Mouse (Mus musculus): ENCODE results near the gene Majin. TPM values are rescaled to one million over a fixed set of nuclear protein-coding genes. Genes with fewer than 3 reads are reported as not detected.

Majin gene
- polyA plus RNA-seq, 1 experiment, result not detected

DNA sequence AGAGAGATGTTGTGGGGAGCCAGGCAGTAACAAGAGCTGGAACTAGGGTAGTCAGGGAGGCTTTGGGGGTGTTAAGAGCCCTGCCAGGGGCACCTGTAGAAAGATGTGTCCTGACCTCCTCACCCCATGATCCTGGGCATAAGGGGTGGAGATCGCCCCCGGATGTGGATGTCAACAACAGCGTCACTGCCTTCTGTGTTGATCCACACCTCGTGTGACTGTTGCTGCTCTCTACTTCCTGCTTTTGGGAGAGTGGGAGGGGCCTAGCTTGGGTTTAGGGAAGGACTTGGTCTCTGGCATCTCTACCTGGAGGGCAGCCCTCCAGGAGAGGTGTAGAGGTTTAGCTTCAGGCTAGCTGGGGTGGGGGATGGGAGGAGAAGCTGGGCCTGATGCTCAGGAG, 58.1 kb downstream of the Majin start:
- no peak for TF ChIP-seq CTCF (IDR thresholded peaks at IDR 0.05; ENCODE audit: low read depth, low read length)
- no peak for TF ChIP-seq EP300 (IDR thresholded peaks at IDR 0.05; ENCODE audit: insufficient read depth, low read depth, low read length)
- no peak for TF ChIP-seq POLR2A (IDR thresholded peaks at IDR 0.05; ENCODE audit: insufficient read depth, low read length)
- no peaks in the 10 kb centered on the region for H3K9me3 ChIP-seq (replicated peaks; ENCODE audit: control insufficient read depth, insufficient read depth, low read length, poor library complexity, severe bottlenecking)

GRCm38 (mm10) chr19:6243226-6243625, 59.0 kb downstream of the Majin start:
- Histone ChIP-seq H3K36me3 (ENCODE audit: control insufficient read depth, insufficient read depth, low read length, poor library complexity, severe bottlenecking) (peaks cover 4% of the 10 kb centered on the region; the same call in 1 of the 2 replicates), H3K9ac (ENCODE audit: low read depth, poor library complexity, severe bottlenecking) (no peak overlapping the region), H3K4me3 (ENCODE audit: low read depth, low read length) (no peak overlapping the region), H3K27me3 (ENCODE audit: control insufficient read depth, insufficient read depth, low read length, poor library complexity, severe bottlenecking) (no peaks in the 10 kb centered on the region), H3K4me1 (ENCODE audit: control insufficient read depth, insufficient read depth, low read length) (peaks cover 5% of the 10 kb centered on the region), H3K9me3 (replicated peaks; ENCODE audit: control insufficient read depth, insufficient read depth, low read length, poor library complexity, severe bottlenecking) (no peaks in the 10 kb centered on the region), H3K27ac (ENCODE audit: insufficient read depth, low read length) (no peak overlapping the region)
- no peak for TF ChIP-seq CTCF (IDR thresholded peaks at IDR 0.05; ENCODE audit: low read depth, low read length)
- TF ChIP-seq POLR2A (IDR thresholded peaks at IDR 0.05; ENCODE audit: insufficient read depth, low read length), result no peak
- TF ChIP-seq EP300 (IDR thresholded peaks at IDR 0.05; ENCODE audit: insufficient read depth, low read depth, low read length), result no peak

More for the DNA sequence above, 58.1 kb downstream of the Majin start:
- H3K27ac ChIP-seq (ENCODE audit: insufficient read depth, low read length), result peak overlapping the region; percentile 1; the same call in 1 of the 2 replicates
- peaks cover 5% of the 10 kb centered on the region for H3K4me1 ChIP-seq (ENCODE audit: control insufficient read depth, insufficient read depth, low read length)
- peak overlapping the region; percentile 54 for H3K9ac ChIP-seq (ENCODE audit: low read depth, poor library complexity, severe bottlenecking)
- peak overlapping the region; percentile 81 for H3K4me3 ChIP-seq (ENCODE audit: low read depth, low read length)
- H3K36me3 ChIP-seq (ENCODE audit: control insufficient read depth, insufficient read depth, low read length, poor library complexity, severe bottlenecking), result peaks cover 4% of the 10 kb centered on the region; the same call in 1 of the 2 replicates
- H3K27me3 ChIP-seq (ENCODE audit: control insufficient read depth, insufficient read depth, low read length, poor library complexity, severe bottlenecking), result no peaks in the 10 kb centered on the region

GRCm38 (mm10) chr19:6245806-6246205, 61.6 kb downstream of the Majin start:
- no peaks in the 10 kb centered on the region for H3K27me3 ChIP-seq (ENCODE audit: control insufficient read depth, insufficient read depth, low read length, poor library complexity, severe bottlenecking)
- TF ChIP-seq EP300 (IDR thresholded peaks at IDR 0.05; ENCODE audit: insufficient read depth, low read depth, low read length), result no peak
- no peak for TF ChIP-seq POLR2A (IDR thresholded peaks at IDR 0.05; ENCODE audit: insufficient read depth, low read length)
- TF ChIP-seq CTCF (IDR thresholded peaks at IDR 0.05; ENCODE audit: low read depth, low read length), result no peak
- no peak overlapping the region for H3K4me3 ChIP-seq (ENCODE audit: low read depth, low read length)
- H3K4me1 ChIP-seq (ENCODE audit: control insufficient read depth, insufficient read depth, low read length), result no peaks in the 10 kb centered on the region
- no peak overlapping the region for H3K27ac ChIP-seq (ENCODE audit: insufficient read depth, low read length)
- no peak overlapping the region for H3K9ac ChIP-seq (ENCODE audit: low read depth, poor library complexity, severe bottlenecking)
- H3K9me3 ChIP-seq (replicated peaks; ENCODE audit: control insufficient read depth, insufficient read depth, low read length, poor library complexity, severe bottlenecking), result no peaks in the 10 kb centered on the region
- H3K36me3 ChIP-seq (ENCODE audit: control insufficient read depth, insufficient read depth, low read length, poor library complexity, severe bottlenecking), result peaks cover 4% of the 10 kb centered on the region; the same call in 1 of the 2 replicates

- Histone ChIP-seq H3K4me3 (ENCODE audit: low read depth, low read length) (no peak overlapping the region), H3K27ac (ENCODE audit: insufficient read depth, low read length) (no peak overlapping the region), H3K9ac (ENCODE audit: low read depth, poor library complexity, severe bottlenecking) (no peak overlapping the region), H3K4me1 (ENCODE audit: control insufficient read depth, insufficient read depth, low read length) (no peaks in the 10 kb centered on the region), H3K36me3 (ENCODE audit: control insufficient read depth, insufficient read depth, low read length, poor library complexity, severe bottlenecking) (peaks cover 6% of the 10 kb centered on the region; the same call in 1 of the 2 replicates), H3K9me3 (replicated peaks; ENCODE audit: control insufficient read depth, insufficient read depth, low read length, poor library complexity, severe bottlenecking) (no peaks in the 10 kb centered on the region), H3K27me3 (ENCODE audit: control insufficient read depth, insufficient read depth, low read length, poor library complexity, severe bottlenecking) (no peaks in the 10 kb centered on the region)
- no peak for TF ChIP-seq POLR2A (IDR thresholded peaks at IDR 0.05; ENCODE audit: insufficient read depth, low read length)
- TF ChIP-seq EP300 (IDR thresholded peaks at IDR 0.05; ENCODE audit: insufficient read depth, low read depth, low read length), result no peak
- no peak for TF ChIP-seq CTCF (IDR thresholded peaks at IDR 0.05; ENCODE audit: low read depth, low read length)
Observed at GRCm38 (mm10) chr19:6247526-6248300, 63.5 kb downstream of the Majin start.

GRCm38 (mm10) chr19:6253021-6253420, 68.8 kb downstream of the Majin start:
- no peaks in the 10 kb centered on the region for H3K9me3 ChIP-seq (replicated peaks; ENCODE audit: control insufficient read depth, insufficient read depth, low read length, poor library complexity, severe bottlenecking)
- peaks cover 23% of the 10 kb centered on the region for H3K36me3 ChIP-seq (ENCODE audit: control insufficient read depth, insufficient read depth, low read length, poor library complexity, severe bottlenecking)
- no peak overlapping the region for H3K4me3 ChIP-seq (ENCODE audit: low read depth, low read length)
- TF ChIP-seq CTCF (IDR thresholded peaks at IDR 0.05; ENCODE audit: low read depth, low read length) (no peak), POLR2A (IDR thresholded peaks at IDR 0.05; ENCODE audit: insufficient read depth, low read length) (no peak), EP300 (IDR thresholded peaks at IDR 0.05; ENCODE audit: insufficient read depth, low read depth, low read length) (no peak)
- no peaks in the 10 kb centered on the region for H3K27me3 ChIP-seq (ENCODE audit: control insufficient read depth, insufficient read depth, low read length, poor library complexity, severe bottlenecking)
- H3K4me1 ChIP-seq (ENCODE audit: control insufficient read depth, insufficient read depth, low read length), result no peaks in the 10 kb centered on the region
- H3K9ac ChIP-seq (ENCODE audit: low read depth, poor library complexity, severe bottlenecking), result no peak overlapping the region
- no peak overlapping the region for H3K27ac ChIP-seq (ENCODE audit: insufficient read depth, low read length)

GRCm38 (mm10) chr19:6260428-6260827, 76.2 kb downstream of the Majin start:
- TF ChIP-seq POLR2A (IDR thresholded peaks at IDR 0.05; ENCODE audit: insufficient read depth, low read length) (no peak), EP300 (IDR thresholded peaks at IDR 0.05; ENCODE audit: insufficient read depth, low read depth, low read length) (no peak), CTCF (IDR thresholded peaks at IDR 0.05; ENCODE audit: low read depth, low read length) (peak; percentile 58)
- peaks cover 14% of the 10 kb centered on the region for H3K36me3 ChIP-seq (ENCODE audit: control insufficient read depth, insufficient read depth, low read length, poor library complexity, severe bottlenecking)

More at GRCm38 (mm10) chr19:6260428-6260827, 76.2 kb downstream of the Majin start:
- H3K4me1 ChIP-seq (ENCODE audit: control insufficient read depth, insufficient read depth, low read length), result no peaks in the 10 kb centered on the region
- no peaks in the 10 kb centered on the region for H3K27me3 ChIP-seq (ENCODE audit: control insufficient read depth, insufficient read depth, low read length, poor library complexity, severe bottlenecking)
- H3K9me3 ChIP-seq (replicated peaks; ENCODE audit: control insufficient read depth, insufficient read depth, low read length, poor library complexity, severe bottlenecking), result no peaks in the 10 kb centered on the region
- no peak overlapping the region for H3K9ac ChIP-seq (ENCODE audit: low read depth, poor library complexity, severe bottlenecking)
- H3K27ac ChIP-seq (ENCODE audit: insufficient read depth, low read length), result no peak overlapping the region
- H3K4me3 ChIP-seq (ENCODE audit: low read depth, low read length), result no peak overlapping the region
